Mouse (Mus musculus) heart, postnatal 10 days (tissue): ENCODE measurements around the gene Stk11ip. TPM values are rescaled to one million over a fixed set of nuclear protein-coding genes. Genes with fewer than 3 reads are reported as not detected.

Experiments
- DNase-seq, 2 experiments: peaks; one replicate each; pipeline ENCODE4 v3.0.0; 2021
- intact Hi-C: fragments of 180-260 bp; cut with DNase I; formaldehyde crosslinking; loops from one replicate; pipeline ENCODE4 v1.15.1; 2025
- total RNA-seq, 2 experiments: library from RNA; stranded (reverse); gene quantifications; 2 replicates each; pipeline ENCODE4 v1.2.3; 2021

The Stk11ip gene
- 10 to 100 TPM; 12.7 to 13.9 TPM for total RNA-seq

- peak; percentile 95 to 97 for DNase-seq
- intact Hi-C loops: loop anchor here (2.0 kb wide), 1 partner anchor 17 kb away; no protein-coding TSS in a partner anchor
Measured at GRCm38 (mm10) chr1:75521321-75522031, at the start of gene Stk11ip. Stk11ip (plus strand) TSS chr1:75521529.

- DNase-seq: no peak
- intact Hi-C loops: no loop called here
Measured at GRCm38 (mm10) chr1:75476441-75476840, 44.9 kb upstream of the Stk11ip start.

- DNase-seq: peak; percentile 88 to 91
- intact Hi-C loops: loop anchor here (1.0 kb wide), 1 partner anchor 120 kb away; no protein-coding TSS in a partner anchor
Measured at GRCm38 (mm10) chr1:75477264-75477965, 43.9 kb upstream of the Stk11ip start.

- intact Hi-C loops: loop anchor here (1.0 kb wide), 2 partner anchors 81 to 119 kb away; no protein-coding TSS in a partner anchor
- DNase-seq: no peak
Measured at GRCm38 (mm10) chr1:75477966-75478290, 43.4 kb upstream of the Stk11ip start.

- intact Hi-C loops: loop anchor here (1.0 kb wide), 1 partner anchor 81 kb away; no protein-coding TSS in a partner anchor
- peak; percentile 60 to 67 for DNase-seq
Measured at GRCm38 (mm10) chr1:75478497-75478896, 42.8 kb upstream of the Stk11ip start.

GRCm38 (mm10) chr1:75478916-75479634 is 42.3 kb upstream of the Stk11ip start, which contains the start of the genes Chpf and Tmem198:
Chpf (minus strand) TSS chr1:75479307.
Tmem198 (plus strand) TSS chr1:75479532.
- DNase-seq: peak; percentile 98
- intact Hi-C loops: loop anchor here (1.0 kb wide), 1 partner anchor 80 kb away; no protein-coding TSS in a partner anchor

- intact Hi-C loops: no loop called here
Measured at GRCm38 (mm10) chr1:75479635-75479989, 41.7 kb upstream of the Stk11ip start.

GRCm38 (mm10) chr1:75480036-75480435 is 41.3 kb upstream of the Stk11ip start:
- DNase-seq: no peak
- intact Hi-C loops: no loop called here

More at GRCm38 (mm10) chr1:75479635-75479989, 41.7 kb upstream of the Stk11ip start:
- DNase-seq: no peak

GRCm38 (mm10) chr1:75480735-75481134 is 40.6 kb upstream of the Stk11ip start:
- DNase-seq: no peak
- intact Hi-C loops: no loop called here

GRCm38 (mm10) chr1:75486561-75486960 is 34.8 kb upstream of the Stk11ip start:
- no peak for DNase-seq
- intact Hi-C loops: no loop called here

GRCm38 (mm10) chr1:75487040-75487404 is 34.3 kb upstream of the Stk11ip start:
- no peak for DNase-seq
- intact Hi-C loops: no loop called here

- intact Hi-C loops: no loop called here
Measured at GRCm38 (mm10) chr1:75487405-75488161, 33.7 kb upstream of the Stk11ip start.

GRCm38 (mm10) chr1:75490785-75491551 is 30.4 kb upstream of the Stk11ip start:
- intact Hi-C loops: no loop called here
- DNase-seq: no peak

More at GRCm38 (mm10) chr1:75487405-75488161, 33.7 kb upstream of the Stk11ip start:
- peak in 1 of 2 experiments; percentile 48 for DNase-seq

- no peak for DNase-seq
- intact Hi-C loops: no loop called here
Measured at GRCm38 (mm10) chr1:75492579-75493170, 28.7 kb upstream of the Stk11ip start.

- intact Hi-C loops: no loop called here
Measured at GRCm38 (mm10) chr1:75494878-75495548, 26.3 kb upstream of the Stk11ip start.

GRCm38 (mm10) chr1:75498897-75499296 is 22.4 kb upstream of the Stk11ip start:
- DNase-seq: no peak
- intact Hi-C loops: no loop called here

More at GRCm38 (mm10) chr1:75494878-75495548, 26.3 kb upstream of the Stk11ip start:
- DNase-seq: no peak

- intact Hi-C loops: no loop called here
- no peak for DNase-seq
Measured at GRCm38 (mm10) chr1:75499441-75499840, 21.9 kb upstream of the Stk11ip start.

GRCm38 (mm10) chr1:75501905-75502304 is 19.4 kb upstream of the Stk11ip start:
- intact Hi-C loops: no loop called here
- no peak for DNase-seq
